Mouse (Mus musculus) macrophage (primary cell): ENCODE results near the gene Atrip. TPM values are rescaled to one million over a fixed set of nuclear protein-coding genes. Genes with fewer than 3 reads are reported as not detected.

Experiments
- H3K27ac ChIP-seq: fragments of 350-480 bp; formaldehyde crosslinking; 2 replicates; pipeline ENCODE4 v1.9.0; 2021
- H3K36me3 ChIP-seq: fragments of 350-480 bp; formaldehyde crosslinking; 2 replicates; pipeline ENCODE4 v1.9.0; 2021; ENCODE audit errors: inconsistent target
- H3K4me3 ChIP-seq: fragments of 350-480 bp; formaldehyde crosslinking; 2 replicates; pipeline ENCODE4 v1.9.0; 2021; ENCODE audit errors: inconsistent target
- H3K79me2 ChIP-seq: fragments of 350-480 bp; formaldehyde crosslinking; 2 replicates; pipeline ENCODE4 v1.9.0; 2021; ENCODE audit errors: inconsistent target
- WGBS: methylation state at CpG from one replicate; pipeline ENCODE4 v1.1.7; 2026; ENCODE audit warnings: inconsistent platforms; ENCODE audit not compliant: missing documents; 5-methylcytosine and 5-hydroxymethylcytosine counted together
- polyA plus RNA-seq: library from polyadenylated mRNA; stranded (reverse); fragments of 250-400 nt; gene quantifications from 3 replicates; pipeline ENCODE4 v1.2.4, GENCODE M21; 2018; ENCODE audit warnings: inconsistent platforms

The Atrip gene
- polyA plus RNA-seq, 1 experiment from 2014 or later = 6.5 TPM

GRCm38 (mm10) chr9:109058006-109058765 is 15.7 kb downstream of the Atrip start:
- H3K79me2 ChIP-seq = peaks cover 56% of the 10 kb centered on the region
- H3K27ac ChIP-seq = peak overlapping the region; percentile 92
- peak overlapping the region; percentile 92 for H3K4me3 ChIP-seq
- WGBS = 62% methylated on average over 19 of the region's 19 CpGs
- H3K36me3 ChIP-seq = 0 out of 2 replicates have a peak, but pooled peaks cover 10% of the 10 kb centered on the region

GRCm38 (mm10) chr9:109057543-109057942 is 16.4 kb downstream of the Atrip start:
- peak overlapping the region; percentile 92 for H3K4me3 ChIP-seq
- 0% methylated on average over 5 of the region's 5 CpGs for WGBS
- H3K79me2 ChIP-seq = peaks cover 62% of the 10 kb centered on the region
- peaks cover 16% of the 10 kb centered on the region; the same call in 1 of the 2 replicates for H3K36me3 ChIP-seq
- H3K27ac ChIP-seq = peak overlapping the region; percentile 92

- Histone ChIP-seq H3K4me3 (peak overlapping the region; percentile 92), H3K27ac (peak overlapping the region; percentile 92), H3K36me3 (peaks cover 22% of the 10 kb centered on the region; the same call in 1 of the 2 replicates)
Observed at GRCm38 (mm10) chr9:109056916-109057315, 17.0 kb downstream of the Atrip start.

GRCm38 (mm10) chr9:109056081-109056690 is 17.7 kb downstream of the Atrip start:
- peak overlapping the region; percentile 92 for H3K27ac ChIP-seq
- 91% methylated on average over 17 of the region's 17 CpGs for WGBS
- peak overlapping the region; percentile 92; the same call in 1 of the 2 replicates for H3K4me3 ChIP-seq
- H3K79me2 ChIP-seq = peaks cover 76% of the 10 kb centered on the region
- peaks cover 29% of the 10 kb centered on the region; the same call in 1 of the 2 replicates for H3K36me3 ChIP-seq

More at GRCm38 (mm10) chr9:109056916-109057315, 17.0 kb downstream of the Atrip start:
- WGBS = 72% methylated on average over 4 of the region's 4 CpGs
- peaks cover 69% of the 10 kb centered on the region for H3K79me2 ChIP-seq

- peak overlapping the region; percentile 38 for H3K4me3 ChIP-seq
- peaks cover 83% of the 10 kb centered on the region for H3K79me2 ChIP-seq
- peaks cover 29% of the 10 kb centered on the region; the same call in 1 of the 2 replicates for H3K36me3 ChIP-seq
- peak overlapping the region; percentile 92 for H3K27ac ChIP-seq
- 84% methylated on average over 11 of the region's 12 CpGs for WGBS
Observed at GRCm38 (mm10) chr9:109055271-109056030, 18.5 kb downstream of the Atrip start.

- peaks cover 36% of the 10 kb centered on the region; the same call in 1 of the 2 replicates for H3K36me3 ChIP-seq
- WGBS = 0% methylated on average over 7 of the region's 7 CpGs
- peaks cover 91% of the 10 kb centered on the region for H3K79me2 ChIP-seq
- peak overlapping the region; percentile 38 for H3K4me3 ChIP-seq
- H3K27ac ChIP-seq = peak overlapping the region; percentile 92
Observed at GRCm38 (mm10) chr9:109054712-109055111, 19.2 kb downstream of the Atrip start.

GRCm38 (mm10) chr9:109053851-109054250 is 20.1 kb downstream of the Atrip start:
- Histone ChIP-seq H3K27ac (peak overlapping the region; percentile 92), H3K36me3 (peaks cover 44% of the 10 kb centered on the region; the same call in 1 of the 2 replicates), H3K4me3 (no peak overlapping the region), H3K79me2 (peaks cover 96% of the 10 kb centered on the region)
- 66% methylated on average over 6 of the region's 6 CpGs for WGBS

GRCm38 (mm10) chr9:109053366-109053765 is 20.6 kb downstream of the Atrip start:
- H3K36me3 ChIP-seq = peaks cover 49% of the 10 kb centered on the region; the same call in 1 of the 2 replicates
- H3K4me3 ChIP-seq = no peak overlapping the region
- WGBS = 82% methylated on average over 3 of the region's 3 CpGs
- no peak overlapping the region for H3K27ac ChIP-seq
- peaks cover 96% of the 10 kb centered on the region for H3K79me2 ChIP-seq

GRCm38 (mm10) chr9:109052490-109053260 is 21.2 kb downstream of the Atrip start:
- H3K4me3 ChIP-seq = no peak overlapping the region
- H3K27ac ChIP-seq = no peak overlapping the region
- H3K79me2 ChIP-seq = peaks cover 96% of the 10 kb centered on the region
- 83% methylated on average over 9 of the region's 9 CpGs for WGBS
- H3K36me3 ChIP-seq = peaks cover 49% of the 10 kb centered on the region; the same call in 1 of the 2 replicates

GRCm38 (mm10) chr9:109051651-109052489 is 22.1 kb downstream of the Atrip start:
- Histone ChIP-seq H3K79me2 (peaks cover 88% of the 10 kb centered on the region), H3K4me3 (no peak overlapping the region), H3K27ac (no peak overlapping the region), H3K36me3 (peaks cover 49% of the 10 kb centered on the region; the same call in 1 of the 2 replicates)
- WGBS = 75% methylated on average over 8 of the region's 10 CpGs

GRCm38 (mm10) chr9:109051011-109051501 is 22.9 kb downstream of the Atrip start:
- peaks cover 42% of the 10 kb centered on the region; the same call in 1 of the 2 replicates for H3K36me3 ChIP-seq
- no peak overlapping the region for H3K27ac ChIP-seq
- WGBS = 30% methylated on average over 10 of the region's 13 CpGs
- H3K79me2 ChIP-seq = peaks cover 85% of the 10 kb centered on the region
- H3K4me3 ChIP-seq = no peak overlapping the region

- Histone ChIP-seq H3K36me3 (peaks cover 39% of the 10 kb centered on the region; the same call in 1 of the 2 replicates), H3K27ac (no peak overlapping the region), H3K4me3 (no peak overlapping the region), H3K79me2 (peaks cover 81% of the 10 kb centered on the region)
- 21% methylated on average over 3 of the region's 3 CpGs for WGBS
Observed at GRCm38 (mm10) chr9:109050674-109050997, 23.3 kb downstream of the Atrip start.
